Mouse (Mus musculus) gonadal fat pad, adult 2 months (tissue): ENCODE measurements around the gene Aven. TPM values are rescaled to one million over a fixed set of nuclear protein-coding genes. Genes with fewer than 3 reads are reported as not detected.
"Not testable (repeated sequence)": the region's sequence is repeated elsewhere in the genome, so short reads cannot be mapped to it uniquely, and the experiment has no call there.

Experiments
- DNase-seq: peaks from one replicate; pipeline ENCODE4 v3.0.0-alpha.2; 2012; ENCODE audit warnings: low read depth
- polyA plus RNA-seq: library from polyadenylated mRNA; depleted of rRNA; stranded (reverse); fragments of >200 nt; gene quantifications from 2 replicates; pipeline ENCODE4 v1.2.3, GENCODE M21; 2012; rRNA removed

The Aven gene
- 5.2 and 5.6 TPM in 2 replicates for polyA plus RNA-seq

DNA sequence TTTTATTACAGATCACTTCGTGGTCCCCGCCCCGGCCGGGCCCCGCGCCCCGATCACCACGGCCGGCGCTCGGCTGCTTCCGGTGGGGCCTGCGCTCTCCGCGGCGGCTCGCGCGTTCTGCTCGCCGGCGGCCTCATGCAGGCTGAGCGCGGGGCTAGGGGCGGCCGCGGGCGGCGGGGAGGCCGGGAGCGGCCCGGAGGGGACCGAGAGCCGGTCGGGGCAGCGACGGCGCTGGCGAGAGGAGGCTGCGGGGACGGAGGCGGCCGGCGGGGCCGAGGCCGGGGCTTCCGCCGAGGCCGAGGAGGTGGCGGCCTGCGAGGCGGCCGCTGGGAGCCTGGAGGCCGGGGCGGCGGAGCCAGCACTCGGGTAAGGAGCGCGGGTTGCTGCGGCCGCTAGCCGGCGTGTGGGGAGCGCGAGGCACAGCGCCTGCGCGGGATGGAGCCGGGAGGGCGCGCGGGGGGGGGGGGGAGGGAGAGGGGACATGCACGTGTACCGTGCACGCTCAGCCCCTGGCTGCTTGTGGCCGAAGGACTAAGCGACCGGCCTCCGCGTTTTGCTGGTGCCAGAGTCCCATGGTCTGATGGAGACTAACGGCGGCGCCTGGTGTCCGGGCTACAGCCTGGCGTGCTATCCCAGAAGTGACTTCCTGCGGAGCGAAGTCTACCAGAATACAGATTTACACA lies at the start of gene Aven:
TSS of gene Aven (plus strand) at position 109 of the 683 bp plus-strand sequence.
- no peak for DNase-seq

- no peak for DNase-seq
Observed at GRCm38 (mm10) chr2:112443491-112443890, 49.3 kb upstream of the Aven start.

- DNase-seq: no peak
Observed at GRCm38 (mm10) chr2:112445511-112445910, 47.3 kb upstream of the Aven start.

- not testable (repeated sequence) for DNase-seq
Observed at GRCm38 (mm10) chr2:112448046-112448445, 44.7 kb upstream of the Aven start.

DNA sequence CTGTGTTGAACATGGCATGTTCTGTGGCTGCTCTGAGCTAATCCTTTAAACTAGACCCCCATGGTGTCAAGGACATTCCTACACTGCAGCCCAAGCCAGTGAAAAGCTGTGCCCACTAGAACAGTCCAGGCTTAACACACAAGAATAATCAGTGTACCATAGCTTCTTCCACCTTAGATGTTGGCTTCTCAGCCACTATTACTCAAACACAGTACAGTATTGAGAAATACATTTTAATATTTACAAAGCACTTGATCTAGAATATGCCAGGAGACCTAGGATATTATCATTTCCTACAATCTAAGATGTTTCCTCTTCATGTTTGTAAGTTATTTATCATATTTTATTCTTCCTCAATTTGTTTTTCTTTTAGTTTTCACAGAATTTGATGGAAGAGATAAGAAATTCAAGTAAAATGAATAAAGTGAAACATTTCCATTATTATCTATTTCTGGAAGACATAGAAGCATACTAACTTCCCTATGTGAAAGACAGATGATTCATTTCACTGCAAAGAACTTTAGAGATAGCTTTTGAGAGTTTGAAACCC lies 44.2 kb upstream of the Aven start:
- no peak for DNase-seq

DNA sequence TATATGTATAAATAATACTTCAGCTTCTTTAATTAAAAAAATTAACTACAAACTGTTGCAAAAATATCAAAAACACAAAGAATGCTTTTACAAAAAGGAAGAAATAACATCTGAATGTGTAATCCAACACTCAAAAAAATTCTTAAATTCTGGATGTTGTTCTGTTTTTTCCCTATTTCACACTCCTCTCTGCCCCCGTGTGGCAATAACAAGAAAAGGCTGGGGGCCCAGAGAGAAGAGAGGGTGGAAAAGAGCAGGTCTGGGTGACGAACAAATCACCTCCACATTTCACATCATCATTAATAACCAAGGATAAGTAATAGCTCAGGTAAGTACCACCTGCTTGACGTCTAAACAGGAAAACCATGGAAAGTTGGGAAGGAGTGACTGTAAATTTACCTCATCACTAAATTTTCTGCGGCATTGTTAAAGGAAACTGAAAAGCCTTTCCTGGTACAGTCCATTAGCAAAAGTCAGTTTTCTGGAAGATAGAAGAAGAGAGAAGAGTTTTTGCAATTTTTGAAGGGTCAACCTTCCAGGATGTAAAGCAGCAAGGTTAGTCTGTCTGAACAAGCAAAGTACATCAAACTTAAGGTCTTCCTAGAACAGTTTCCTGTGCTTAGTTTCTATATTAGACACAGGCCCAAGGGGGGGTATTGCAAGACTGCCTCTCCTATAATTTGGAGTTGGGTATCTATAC lies 43.0 kb upstream of the Aven start:
- no peak for DNase-seq

GRCm38 (mm10) chr2:112452513-112452912 lies 40.3 kb upstream of the Aven start:
- not testable (repeated sequence) for DNase-seq

DNA sequence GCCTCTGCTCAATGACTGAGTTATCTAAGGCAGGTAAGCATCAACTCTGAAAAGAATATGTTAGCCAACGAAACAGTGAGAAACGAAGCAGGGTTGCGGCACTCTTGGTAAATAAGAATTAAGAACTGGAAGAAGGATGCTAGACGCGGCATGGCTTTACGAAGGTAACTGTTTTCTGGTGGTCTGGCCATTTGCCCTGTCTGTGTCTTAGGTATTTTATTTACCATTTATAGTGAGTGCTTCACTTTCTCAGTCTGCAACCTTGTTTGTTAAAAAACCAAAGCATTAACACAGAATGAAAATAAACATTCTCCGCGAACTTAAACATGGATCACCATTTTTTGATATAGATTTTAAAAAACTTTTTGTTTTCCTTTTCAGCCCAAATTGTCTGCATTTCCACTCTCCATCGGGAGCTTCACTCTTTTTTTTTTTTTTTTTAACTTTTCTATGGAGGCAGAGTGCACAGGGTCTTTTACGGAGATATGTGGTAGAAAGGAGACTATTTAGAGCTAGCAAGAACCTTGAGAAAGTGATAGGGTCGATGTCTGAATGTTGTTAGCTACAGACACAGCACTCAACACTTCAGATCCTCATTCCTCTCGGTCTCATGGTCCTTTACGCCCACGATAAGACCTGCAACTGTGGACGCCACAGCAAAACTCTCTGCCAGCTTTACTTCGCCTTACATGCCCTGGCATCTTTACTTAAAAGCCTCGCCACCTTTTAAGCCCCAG lies 38.5 kb upstream of the Aven start:
- no peak for DNase-seq

DNA sequence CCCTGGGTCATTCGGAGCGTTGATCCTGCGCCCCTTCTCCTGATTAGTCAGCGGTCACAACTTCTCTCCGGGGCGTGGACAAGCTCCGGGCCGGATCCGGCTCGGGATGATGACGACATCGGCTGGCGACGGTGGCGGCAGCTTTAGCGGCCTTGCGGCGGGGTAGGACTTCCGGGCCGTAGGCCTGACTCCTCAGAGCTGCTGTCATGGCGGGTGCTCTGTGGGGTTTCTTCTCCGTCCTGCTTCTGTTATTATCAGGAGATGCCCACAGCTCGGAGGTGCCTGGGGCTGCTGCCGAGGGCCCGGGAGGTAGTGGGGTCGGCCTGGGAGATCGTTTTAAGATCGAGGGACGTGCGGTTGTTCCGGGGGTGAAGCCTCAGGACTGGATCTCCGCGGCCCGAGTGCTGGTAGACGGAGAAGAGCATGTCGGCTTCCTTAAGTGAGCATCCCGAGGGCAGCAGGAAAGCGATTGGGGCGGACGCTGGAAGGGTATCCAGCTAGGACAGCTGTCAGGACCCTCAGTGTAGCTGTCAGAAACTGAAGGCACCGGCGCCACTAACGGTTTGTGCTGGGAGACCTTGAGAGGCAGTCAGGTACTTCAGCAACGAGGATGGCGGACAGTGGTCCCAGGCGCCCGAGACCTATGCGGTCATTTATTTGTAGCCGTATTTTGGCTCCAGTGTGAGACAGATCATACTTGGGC lies 37.8 kb upstream of the Aven start, which contains the start of gene Emc7:
TSS of gene Emc7 (plus strand) at position 136 of the 703 bp plus-strand sequence.
- no peak for DNase-seq

DNA sequence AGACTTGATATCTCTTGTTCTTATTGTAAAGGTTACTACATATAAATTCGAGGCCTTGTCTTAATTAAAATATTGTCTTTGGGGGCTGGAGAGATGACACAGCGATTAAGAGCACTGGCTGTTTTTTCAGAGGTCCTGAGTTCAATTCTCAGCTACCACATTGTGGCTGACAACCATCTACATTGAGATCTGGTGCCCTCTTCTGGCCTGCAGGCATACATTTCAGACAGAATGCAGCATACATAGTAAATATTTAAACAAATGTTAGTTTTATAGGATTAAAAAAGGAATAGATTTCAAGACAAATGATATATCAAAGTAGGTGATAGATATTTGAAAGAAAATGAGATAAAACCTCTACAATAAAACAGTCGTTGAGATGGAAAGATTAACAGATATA lies 32.2 kb upstream of the Aven start:
- DNase-seq: no peak

DNA sequence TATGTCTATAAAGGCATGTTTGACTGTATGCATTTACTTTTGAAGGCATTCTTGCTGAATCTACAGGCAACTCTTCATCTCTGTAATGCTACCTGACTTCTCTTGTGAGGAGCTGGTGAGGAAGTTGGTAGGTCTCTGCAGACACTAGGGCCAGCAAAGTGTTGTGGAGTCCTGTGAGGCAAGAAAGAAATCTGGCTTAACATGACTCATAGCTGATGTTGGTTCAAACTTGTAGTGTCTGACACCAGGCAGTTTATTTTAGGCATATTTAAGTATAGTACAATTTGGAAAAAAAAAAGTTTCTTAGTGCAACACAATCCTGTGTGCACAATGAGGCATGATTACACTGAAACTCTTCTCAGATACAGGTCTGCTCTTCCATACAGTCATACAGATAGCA lies 23.2 kb upstream of the Aven start:
- DNase-seq: no peak

DNA sequence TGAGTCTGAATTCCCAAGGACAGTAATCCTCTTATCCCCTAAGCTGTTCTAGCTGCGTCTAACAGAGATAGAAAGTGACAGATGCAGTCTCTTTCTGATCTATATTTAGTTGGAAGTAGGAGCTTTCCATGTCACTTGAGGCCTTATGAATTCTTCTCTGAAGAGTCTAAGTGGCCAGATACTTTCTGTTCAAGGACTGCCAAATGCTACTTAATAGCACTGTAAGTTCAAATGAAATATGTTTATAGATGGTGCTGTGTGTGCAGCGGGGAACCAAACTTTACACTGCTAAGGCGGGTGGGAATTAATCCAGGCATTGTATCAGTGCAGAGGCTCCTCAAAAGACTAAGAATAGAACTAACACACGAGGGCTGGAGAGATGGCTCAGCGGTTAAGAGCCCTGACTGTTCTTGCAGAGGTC lies 21.8 kb upstream of the Aven start:
- DNase-seq: no peak

- no peak for DNase-seq
Observed at GRCm38 (mm10) chr2:112472076-112472475, 20.7 kb upstream of the Aven start.

- no peak for DNase-seq
Observed at GRCm38 (mm10) chr2:112474997-112475724, 17.6 kb upstream of the Aven start.

DNA sequence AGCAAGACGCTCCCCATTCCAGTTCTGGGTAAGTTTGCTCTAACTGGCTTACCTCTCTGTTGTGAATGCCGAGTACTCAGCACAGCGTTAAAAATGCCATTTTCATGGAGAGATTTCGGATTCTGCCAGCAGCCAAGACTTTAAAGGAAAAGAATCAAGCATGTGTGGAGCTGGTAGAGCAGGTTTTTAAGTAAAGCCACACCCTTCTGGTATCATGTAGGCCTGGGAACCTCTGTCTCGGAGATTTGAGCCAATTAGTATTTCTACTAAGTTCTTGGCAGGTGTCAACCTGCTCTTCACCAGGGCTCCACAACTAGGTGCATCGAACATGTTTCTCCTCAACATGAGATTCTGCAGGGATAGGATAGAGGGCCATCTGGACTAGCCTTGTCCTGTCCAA lies 16.2 kb upstream of the Aven start:
- DNase-seq: no peak

DNA sequence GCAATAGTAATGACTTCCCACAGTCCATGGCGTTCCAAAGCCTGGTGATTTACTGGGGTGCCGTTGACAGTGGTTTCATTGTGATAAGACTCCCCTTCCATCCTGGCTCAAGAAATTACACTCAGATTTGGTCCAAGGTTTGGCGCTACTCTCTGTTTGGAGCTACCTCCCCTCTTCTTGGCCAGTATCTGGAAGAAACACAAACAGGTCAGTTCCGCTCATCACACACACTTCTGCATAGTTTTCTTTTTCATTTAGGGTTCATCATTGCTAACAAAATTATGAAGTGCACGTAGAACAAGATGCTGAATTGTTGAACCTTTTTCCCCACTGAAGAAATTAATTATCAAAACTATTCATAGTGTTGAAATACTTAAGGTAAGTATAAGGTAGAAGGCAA lies 12.1 kb upstream of the Aven start, which contains the start of gene Chrm5:
TSS of gene Chrm5 (minus strand) at position 101 of the 400 bp plus-strand sequence.
- DNase-seq: no peak

GRCm38 (mm10) chr2:112481564-112481963 lies 11.2 kb upstream of the Aven start:
- no peak for DNase-seq

GRCm38 (mm10) chr2:112482533-112483333 lies 10.0 kb upstream of the Aven start:
- DNase-seq: no peak

DNA sequence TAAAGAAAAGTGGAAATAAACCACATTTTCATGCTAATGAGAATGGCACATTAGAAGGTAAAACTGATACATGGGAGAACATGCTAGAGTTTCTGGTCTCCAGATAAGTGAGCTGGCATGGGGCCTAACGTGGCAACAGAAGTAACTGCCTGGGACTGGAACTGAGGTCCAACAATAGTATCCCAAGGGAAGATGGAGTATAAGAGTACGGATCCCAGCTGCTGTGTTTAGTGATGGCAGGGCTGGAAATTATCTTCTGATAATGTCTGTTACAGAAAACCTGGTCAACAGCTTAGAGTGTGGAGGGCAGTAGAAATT lies 9.5 kb upstream of the Aven start:
- DNase-seq: no peak

- no peak for DNase-seq
Observed at GRCm38 (mm10) chr2:112484886-112485285, 7.9 kb upstream of the Aven start.
